Mouse (Mus musculus): ENCODE measurements around the gene Supt3.

Gene Supt3

DNA sequence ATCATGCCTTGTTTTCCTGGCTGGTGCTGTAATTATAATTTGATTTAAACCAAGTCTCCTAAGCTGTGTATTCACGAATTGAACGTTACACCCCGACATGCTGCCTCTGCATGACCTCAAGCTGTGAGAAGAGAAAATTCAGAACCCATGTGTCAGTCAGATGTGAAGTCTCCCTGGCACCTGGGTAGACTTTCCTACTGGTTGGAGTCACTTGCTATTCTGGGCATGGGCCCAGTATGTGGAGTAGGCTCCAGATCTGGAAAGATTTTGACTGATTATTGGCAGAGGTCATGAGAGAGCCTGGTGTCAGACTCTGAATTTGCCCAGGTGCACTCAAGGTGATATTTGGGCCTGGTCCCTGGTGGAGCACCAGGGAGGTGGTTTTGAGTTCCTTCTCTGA lies 275.0 kb downstream of the Supt3 start:
- no peak for TF ChIP-seq GATA4 (IDR thresholded peaks at IDR 0.05; ENCODE audit: insufficient replicate concordance, low read length)

GRCm38 (mm10) chr17:45053371-45053770 lies 276.4 kb downstream of the Supt3 start:
- TF ChIP-seq GATA4 (IDR thresholded peaks at IDR 0.05; ENCODE audit: insufficient replicate concordance, low read length): no peak

- no peak for TF ChIP-seq GATA4 (IDR thresholded peaks at IDR 0.05; ENCODE audit: insufficient replicate concordance, low read length)
Measured at GRCm38 (mm10) chr17:45054526-45054925, 277.6 kb downstream of the Supt3 start.

DNA sequence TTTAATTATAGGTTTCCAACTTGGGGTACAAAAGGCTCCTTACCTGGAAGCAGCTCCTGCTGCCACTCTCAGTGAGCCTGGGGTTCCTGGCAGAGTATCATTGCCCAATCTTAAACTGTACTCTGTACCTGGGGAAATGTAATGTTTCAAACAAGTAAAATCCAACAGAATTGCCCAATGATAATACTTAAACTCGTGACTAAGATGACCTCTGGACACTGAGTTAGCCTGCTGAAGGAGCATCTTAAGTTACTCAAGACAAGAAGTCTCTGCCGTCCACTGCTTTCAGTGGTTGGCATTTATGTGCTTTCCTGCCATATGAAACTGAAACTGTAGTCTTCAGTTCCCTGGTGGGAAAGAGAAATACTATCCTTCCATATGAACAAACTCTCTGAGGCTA lies 279.9 kb downstream of the Supt3 start:
- no peak for TF ChIP-seq GATA4 (IDR thresholded peaks at IDR 0.05; ENCODE audit: insufficient replicate concordance, low read length)

GRCm38 (mm10) chr17:45057780-45058179 lies 280.8 kb downstream of the Supt3 start:
- no peak for TF ChIP-seq GATA4 (IDR thresholded peaks at IDR 0.05; ENCODE audit: insufficient replicate concordance, low read length)

DNA sequence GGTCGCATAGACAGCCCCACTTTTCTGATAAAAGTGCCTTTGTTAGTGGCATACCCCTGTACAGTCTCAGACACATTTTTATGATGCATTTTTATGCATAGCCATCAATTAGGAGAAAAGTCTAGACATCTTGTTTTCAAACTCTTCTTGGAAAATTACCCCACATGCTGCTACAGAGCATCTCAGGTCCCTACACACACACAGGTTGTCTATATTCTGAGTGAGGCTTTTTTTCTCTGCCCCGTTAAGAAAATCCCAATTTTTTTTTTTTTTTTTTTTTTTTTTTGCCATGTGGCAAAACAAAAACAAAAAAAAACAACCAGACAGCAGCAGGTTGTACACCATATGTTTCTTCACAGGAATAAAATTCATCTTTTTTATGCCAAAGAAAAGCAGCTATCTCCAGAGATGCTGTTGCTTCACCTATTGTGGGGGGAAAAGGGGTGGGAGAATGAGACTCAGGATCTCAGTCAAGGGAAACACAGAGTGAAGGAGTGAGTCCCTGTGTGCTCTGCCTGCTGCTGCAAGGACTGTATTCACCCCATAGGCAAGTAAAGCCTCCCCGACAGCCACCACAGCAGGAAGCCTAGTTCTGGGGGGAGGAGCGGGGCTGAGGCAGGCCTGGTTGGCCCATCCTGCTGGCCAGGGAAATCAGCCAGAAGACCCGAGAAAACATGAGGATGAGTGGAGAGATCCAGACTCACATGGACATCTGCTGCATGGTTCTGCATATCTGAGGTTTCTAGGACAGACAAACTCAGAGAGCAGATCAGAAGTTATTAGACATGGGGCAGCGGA lies 281.8 kb downstream of the Supt3 start:
- TF ChIP-seq GATA4 (IDR thresholded peaks at IDR 0.05; ENCODE audit: insufficient replicate concordance, low read length): no peak

DNA sequence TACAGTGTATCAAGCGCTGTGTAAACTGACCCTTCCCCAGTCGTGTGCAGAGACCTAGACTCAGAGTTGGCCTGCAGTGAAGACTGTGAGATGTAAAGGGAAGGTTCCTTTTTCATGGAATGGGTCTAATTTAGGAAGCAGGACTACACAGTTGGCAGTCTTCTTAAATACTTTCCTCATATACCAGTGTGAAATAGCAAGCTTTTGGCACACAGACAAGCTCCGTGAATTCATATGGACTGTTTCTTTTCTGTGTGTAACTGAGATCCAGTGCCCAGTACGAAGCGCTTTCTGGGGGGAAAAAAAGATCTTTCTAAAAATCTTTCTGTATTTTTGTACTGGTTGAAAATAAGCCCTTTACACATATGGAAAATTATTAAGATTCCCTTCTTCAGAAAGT lies 286.8 kb downstream of the Supt3 start:
- TF ChIP-seq GATA4 (IDR thresholded peaks at IDR 0.05; ENCODE audit: insufficient replicate concordance, low read length): no peak

DNA sequence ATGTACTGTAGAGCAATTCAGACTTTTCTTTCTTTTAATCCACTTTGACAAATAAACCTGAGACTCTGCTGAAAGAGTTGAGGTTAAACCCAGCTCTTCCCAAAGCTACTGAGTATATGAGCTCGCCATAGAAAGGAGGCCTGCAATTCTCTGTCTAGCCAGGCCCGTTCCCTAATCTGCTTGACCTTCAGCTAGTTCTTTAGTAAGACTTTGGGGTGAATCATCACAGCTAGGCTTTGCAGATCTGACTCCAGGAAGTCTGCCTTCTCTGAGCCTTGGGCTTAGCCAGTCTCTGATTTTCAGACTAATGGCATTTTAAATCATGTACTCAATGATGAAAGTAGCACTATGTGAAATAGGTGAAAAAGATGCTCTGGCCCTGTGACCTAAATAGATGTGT lies 288.5 kb downstream of the Supt3 start:
- TF ChIP-seq GATA4 (IDR thresholded peaks at IDR 0.05; ENCODE audit: insufficient replicate concordance, low read length): no peak

GRCm38 (mm10) chr17:45067441-45067840 lies 290.5 kb downstream of the Supt3 start:
- TF ChIP-seq GATA4 (IDR thresholded peaks at IDR 0.05; ENCODE audit: insufficient replicate concordance, low read length): no peak

DNA sequence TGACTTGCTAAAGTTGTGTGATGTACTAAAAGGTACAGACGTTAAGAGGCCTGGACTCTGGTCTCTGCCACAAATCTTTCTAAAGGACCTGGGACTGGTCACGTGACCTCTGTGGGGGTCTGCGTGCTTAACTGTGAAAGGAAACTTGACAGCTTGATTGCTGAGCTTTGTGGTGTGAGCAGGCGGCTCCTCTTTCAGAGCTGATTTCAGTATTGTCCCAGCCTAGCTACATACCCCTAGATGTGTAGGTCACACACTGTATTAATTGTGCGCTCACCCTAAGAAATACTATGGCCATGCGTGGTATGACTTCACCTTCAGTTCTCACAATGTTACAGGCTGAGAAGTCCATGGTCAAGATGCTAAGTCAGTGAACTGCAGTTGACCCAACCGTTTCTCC lies 291.4 kb downstream of the Supt3 start:
- TF ChIP-seq GATA4 (IDR thresholded peaks at IDR 0.05; ENCODE audit: insufficient replicate concordance, low read length): no peak

- TF ChIP-seq GATA4 (IDR thresholded peaks at IDR 0.05; ENCODE audit: insufficient replicate concordance, low read length): no peak
Measured at GRCm38 (mm10) chr17:45072495-45073347, 295.8 kb downstream of the Supt3 start.

DNA sequence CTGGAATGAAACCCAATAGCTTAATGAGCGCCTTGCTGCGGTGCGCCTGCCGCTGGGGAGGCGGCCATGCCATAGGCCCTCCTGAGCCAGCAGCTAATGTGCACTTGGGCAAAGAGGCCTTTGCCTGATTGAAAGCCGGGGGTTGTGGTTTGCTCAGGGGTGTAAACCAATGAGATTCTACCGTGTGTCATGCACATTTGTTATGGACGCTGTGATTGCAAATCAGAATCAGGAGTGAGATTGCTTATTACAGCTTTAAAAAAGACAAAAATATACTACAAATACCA lies 296.3 kb downstream of the Supt3 start:
- no peak for TF ChIP-seq GATA4 (IDR thresholded peaks at IDR 0.05; ENCODE audit: insufficient replicate concordance, low read length)

- no peak for TF ChIP-seq GATA4 (IDR thresholded peaks at IDR 0.05; ENCODE audit: insufficient replicate concordance, low read length)
Measured at GRCm38 (mm10) chr17:45073779-45074178, 296.8 kb downstream of the Supt3 start.

GRCm38 (mm10) chr17:45076951-45077350 lies 300.0 kb downstream of the Supt3 start:
- TF ChIP-seq GATA4 (IDR thresholded peaks at IDR 0.05; ENCODE audit: insufficient replicate concordance, low read length): no peak

DNA sequence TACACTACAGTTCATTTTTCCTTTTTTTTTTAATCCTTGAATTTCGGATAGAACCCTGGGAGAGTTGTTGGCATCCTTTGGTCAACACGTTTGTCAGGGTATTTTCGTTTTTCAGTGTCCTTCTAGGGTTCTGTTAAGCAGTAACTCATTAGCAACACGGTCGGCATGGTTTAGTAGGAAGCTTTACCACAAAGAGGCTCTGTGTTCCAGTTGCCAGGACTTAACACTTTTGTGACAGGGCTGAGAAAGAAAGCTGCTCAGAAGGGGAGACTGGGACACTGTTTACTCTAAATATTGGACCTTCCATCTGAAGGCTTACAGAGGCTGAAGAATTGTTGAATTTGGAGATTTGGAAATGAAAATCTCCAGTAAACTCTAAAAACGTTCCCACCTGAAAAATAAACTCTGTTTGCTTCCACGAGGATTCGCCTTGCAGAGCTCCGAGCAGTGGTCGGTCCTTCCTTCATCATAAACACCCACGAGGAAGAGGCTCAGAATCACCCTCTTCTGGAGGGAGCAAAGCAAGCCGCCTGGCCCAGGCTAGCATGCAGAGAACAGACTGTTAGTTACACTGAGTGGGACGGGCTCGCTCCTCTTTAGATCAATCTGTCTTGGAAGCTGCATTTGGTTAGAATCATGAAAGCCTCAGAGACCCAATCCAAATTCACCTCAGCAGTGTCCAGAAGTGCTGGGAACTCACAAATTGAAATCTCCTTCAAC lies 301.1 kb downstream of the Supt3 start:
- TF ChIP-seq GATA4 (IDR thresholded peaks at IDR 0.05; ENCODE audit: insufficient replicate concordance, low read length): no peak

DNA sequence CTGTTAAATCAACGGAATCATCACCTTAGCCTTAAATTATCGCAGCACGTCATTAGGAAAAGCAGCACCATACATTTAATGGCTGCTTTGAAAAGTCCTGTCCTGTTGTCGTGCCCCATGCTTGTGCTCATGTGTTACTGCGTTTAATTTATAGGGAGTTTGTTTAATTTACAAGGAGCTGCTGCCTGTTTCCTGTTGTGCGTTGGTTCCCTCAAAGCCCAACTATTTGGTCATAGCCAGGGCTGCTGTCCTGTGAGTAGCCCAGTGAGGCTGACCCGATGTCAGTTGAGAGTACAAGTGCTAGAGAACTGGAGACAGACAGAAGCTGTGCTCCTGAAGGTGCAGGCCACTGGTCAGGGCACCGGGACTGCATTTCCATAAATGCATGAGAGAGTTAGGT lies 304.6 kb downstream of the Supt3 start:
- TF ChIP-seq GATA4 (IDR thresholded peaks at IDR 0.05; ENCODE audit: insufficient replicate concordance, low read length): no peak
